Mouse (Mus musculus) cerebellum, postnatal 25 days (tissue): ENCODE data around the gene Gm14147.
"Not testable (repeated sequence)": the region's sequence is repeated elsewhere in the genome, so short reads cannot be mapped to it uniquely, and the experiment has no call there.

Experiments
- DNase-seq, 2 experiments: peaks; one replicate each; pipeline ENCODE4 v3.0.0; 2021; ENCODE audit warnings: mixed read lengths in 2 of 2

The Gm14147 gene

GRCm38 (mm10) chr2:151097945-151098344 is at the start of gene Gm14147:
Gene Gm14147 (plus strand): TSS chr2:151098245.
- DNase-seq = not testable (repeated sequence)

DNA sequence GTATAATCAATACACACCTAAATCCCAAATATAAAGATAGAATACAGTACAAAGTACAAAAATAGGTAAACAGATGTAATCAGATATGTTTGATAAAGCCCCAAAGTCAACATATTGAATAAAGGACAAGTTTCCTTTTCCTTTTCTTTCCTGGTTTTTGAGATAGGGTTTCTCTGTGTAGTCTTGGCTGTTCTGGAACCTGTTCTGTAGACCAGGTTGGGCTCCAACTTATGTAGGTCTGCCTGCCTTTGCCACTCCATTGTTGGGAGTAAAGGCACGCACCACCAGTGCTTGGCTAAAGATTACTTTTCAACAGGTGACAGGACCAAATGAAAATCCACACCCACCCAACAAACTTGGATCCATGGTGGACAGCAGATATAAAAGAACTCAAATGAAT is 41.4 kb upstream of the Gm14147 start:
- no peak for DNase-seq

DNA sequence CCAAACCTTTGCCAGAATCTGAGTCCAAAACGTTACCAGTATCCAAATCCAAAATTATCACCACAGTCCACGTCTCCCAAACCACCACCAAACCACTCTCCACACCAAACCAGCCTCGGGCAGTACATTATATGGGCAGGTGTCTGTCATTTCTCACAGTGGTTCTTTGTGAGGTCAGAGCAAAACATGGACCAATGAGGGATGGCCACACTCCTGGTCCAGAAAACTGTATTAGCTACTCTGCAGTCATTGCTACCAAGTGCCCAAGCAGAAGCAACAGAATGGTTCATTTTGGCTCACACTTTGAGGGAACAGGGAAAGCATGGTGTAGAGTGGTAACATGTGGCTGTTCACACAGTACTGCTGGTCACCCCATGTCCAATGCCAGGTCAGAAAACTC is 5.8 kb upstream of the Gm14147 start, which contains the start of gene Gm14151:
TSS of gene Gm14151 (minus strand) at position 101 of the 400 bp plus-strand sequence.
- DNase-seq = not testable (repeated sequence)
